Mouse (Mus musculus): ENCODE measurements around the gene Jakmip3. TPM values are rescaled to one million over a fixed set of nuclear protein-coding genes. Genes with fewer than 3 reads are reported as not detected.
A peak's percentile ranks its signal among the peaks of the same experiment; 100 is the strongest.

Gene Jakmip3
- polyA plus RNA-seq (2015; fragmentation: Nextera tagmentation; extraction: Ambion mirVana), result not detected in 2 replicates

GRCm38 (mm10) chr7:138940612-138941461 is at the start of gene Jakmip3:
Jakmip3 (plus strand) TSS chr7:138940730.
- 0 out of 2 replicates have a peak within 1 kb of the TSS, but pooled peaks have one; percentile 15 for H3K4me3 ChIP-seq (replicated peaks)
- 0 out of 2 replicates have a peak, but pooled peaks cover 8% of the 10 kb centered on the region for H3K4me1 ChIP-seq (replicated peaks)
- no peaks in the 10 kb centered on the region for H3K9me3 ChIP-seq (replicated peaks)
- H3K27ac ChIP-seq (replicated peaks), result no peak within 1 kb of the TSS
- WGBS (ENCODE audit: insufficient replicate concordance), result 1% methylated on average over 77 of the region's 78 CpGs
- H3K27me3 ChIP-seq, result peaks cover 73% of the 10 kb centered on the region
- no peak within 1 kb of the TSS for H3K9ac ChIP-seq
- H3K4me2 ChIP-seq, result peak within 1 kb of the TSS; percentile 39
- H3K36me3 ChIP-seq (replicated peaks), result no peaks in the 10 kb centered on the region
- no peak for ATAC-seq (ENCODE audit: insufficient read depth)

- Histone ChIP-seq H3K4me3 (replicated peaks) (no peak overlapping the region), H3K27ac (replicated peaks) (no peak overlapping the region), H3K36me3 (replicated peaks) (peaks cover 32% of the 10 kb centered on the region), H3K4me2 (no peak overlapping the region), H3K4me1 (replicated peaks) (peaks cover 22% of the 10 kb centered on the region; the same call in 1 of the 2 replicates), H3K9me3 (replicated peaks) (no peaks in the 10 kb centered on the region), H3K27me3 (no peaks in the 10 kb centered on the region), H3K9ac (no peak overlapping the region)
- no peak for ATAC-seq (ENCODE audit: insufficient read depth)
- WGBS (ENCODE audit: insufficient replicate concordance), result 50% methylated on average over 2 of the region's 2 CpGs
Measured at GRCm38 (mm10) chr7:138898122-138898521, 42.4 kb upstream of the Jakmip3 start.

- Histone ChIP-seq H3K4me3 (replicated peaks) (no peak overlapping the region), H3K9me3 (replicated peaks) (no peaks in the 10 kb centered on the region), H3K27ac (replicated peaks) (no peak overlapping the region), H3K27me3 (no peaks in the 10 kb centered on the region), H3K36me3 (replicated peaks) (peaks cover 28% of the 10 kb centered on the region), H3K9ac (no peak overlapping the region), H3K4me2 (no peak overlapping the region), H3K4me1 (replicated peaks) (peaks cover 22% of the 10 kb centered on the region; the same call in 1 of the 2 replicates)
- 69% methylated on average over 4 of the region's 4 CpGs for WGBS (ENCODE audit: insufficient replicate concordance)
- ATAC-seq (ENCODE audit: insufficient read depth), result no peak
Measured at GRCm38 (mm10) chr7:138898743-138899142, 41.8 kb upstream of the Jakmip3 start.

GRCm38 (mm10) chr7:138903886-138904435 is 36.6 kb upstream of the Jakmip3 start:
- H3K27ac ChIP-seq (replicated peaks), result peak overlapping the region; percentile 65
- ATAC-seq (ENCODE audit: insufficient read depth), result no peak
- H3K4me3 ChIP-seq (replicated peaks), result no peak overlapping the region
- H3K27me3 ChIP-seq, result no peaks in the 10 kb centered on the region
- H3K36me3 ChIP-seq (replicated peaks), result 0 out of 2 replicates have a peak, but pooled peaks cover 3% of the 10 kb centered on the region
- peak overlapping the region; percentile 19; the same call in 1 of the 2 replicates for H3K4me2 ChIP-seq
- no peak overlapping the region for H3K9ac ChIP-seq
- no peaks in the 10 kb centered on the region for H3K9me3 ChIP-seq (replicated peaks)
- H3K4me1 ChIP-seq (replicated peaks), result peaks cover 57% of the 10 kb centered on the region
- 45% methylated on average over 7 of the region's 7 CpGs for WGBS (ENCODE audit: insufficient replicate concordance)

- Histone ChIP-seq H3K27me3 (no peaks in the 10 kb centered on the region), H3K9me3 (replicated peaks) (no peaks in the 10 kb centered on the region), H3K4me1 (replicated peaks) (peaks cover 71% of the 10 kb centered on the region), H3K27ac (replicated peaks) (peak overlapping the region; percentile 48), H3K4me2 (peak overlapping the region; percentile 55), H3K4me3 (replicated peaks) (peak overlapping the region; percentile 78), H3K36me3 (replicated peaks) (no peaks in the 10 kb centered on the region), H3K9ac (no peak overlapping the region)
- 25% methylated on average over 1 of the region's 1 CpGs for WGBS (ENCODE audit: insufficient replicate concordance)
- ATAC-seq (ENCODE audit: insufficient read depth), result no peak
Measured at GRCm38 (mm10) chr7:138906441-138906840, 34.1 kb upstream of the Jakmip3 start.

GRCm38 (mm10) chr7:138907043-138907442 is 33.5 kb upstream of the Jakmip3 start:
- ATAC-seq (ENCODE audit: insufficient read depth), result peak; percentile 20
- H3K27ac ChIP-seq (replicated peaks), result peak overlapping the region; percentile 48
- H3K9ac ChIP-seq, result no peak overlapping the region
- no peaks in the 10 kb centered on the region for H3K9me3 ChIP-seq (replicated peaks)
- H3K4me1 ChIP-seq (replicated peaks), result peaks cover 70% of the 10 kb centered on the region
- 10% methylated on average over 7 of the region's 7 CpGs for WGBS (ENCODE audit: insufficient replicate concordance)
- peak overlapping the region; percentile 55 for H3K4me2 ChIP-seq
- H3K4me3 ChIP-seq (replicated peaks), result peak overlapping the region; percentile 78
- no peaks in the 10 kb centered on the region for H3K27me3 ChIP-seq
- no peaks in the 10 kb centered on the region for H3K36me3 ChIP-seq (replicated peaks)

- no peaks in the 10 kb centered on the region for H3K36me3 ChIP-seq (replicated peaks)
- no peaks in the 10 kb centered on the region for H3K27me3 ChIP-seq
- H3K27ac ChIP-seq (replicated peaks), result peak overlapping the region; percentile 84
- no peak for ATAC-seq (ENCODE audit: insufficient read depth)
- 73% methylated on average over 5 of the region's 5 CpGs for WGBS (ENCODE audit: insufficient replicate concordance)
- H3K9me3 ChIP-seq (replicated peaks), result no peaks in the 10 kb centered on the region
- peak overlapping the region; percentile 78 for H3K4me3 ChIP-seq (replicated peaks)
- H3K4me1 ChIP-seq (replicated peaks), result peaks cover 63% of the 10 kb centered on the region
- peak overlapping the region; percentile 92; the same call in 1 of the 2 replicates for H3K9ac ChIP-seq
- H3K4me2 ChIP-seq, result peak overlapping the region; percentile 93
Measured at GRCm38 (mm10) chr7:138907976-138908375, 32.6 kb upstream of the Jakmip3 start.

GRCm38 (mm10) chr7:138908768-138909276 is 31.7 kb upstream of the Jakmip3 start:
- peak overlapping the region; percentile 93 for H3K4me2 ChIP-seq
- WGBS (ENCODE audit: insufficient replicate concordance), result 9% methylated on average over 10 of the region's 10 CpGs
- no peaks in the 10 kb centered on the region for H3K27me3 ChIP-seq
- peaks cover 62% of the 10 kb centered on the region for H3K4me1 ChIP-seq (replicated peaks)
- no peaks in the 10 kb centered on the region for H3K9me3 ChIP-seq (replicated peaks)
- H3K27ac ChIP-seq (replicated peaks), result peak overlapping the region; percentile 84
- no peaks in the 10 kb centered on the region for H3K36me3 ChIP-seq (replicated peaks)
- peak overlapping the region; percentile 78 for H3K4me3 ChIP-seq (replicated peaks)
- H3K9ac ChIP-seq, result peak overlapping the region; percentile 92
- peak; percentile 37 for ATAC-seq (ENCODE audit: insufficient read depth)

- peak within 1 kb of the TSS; percentile 87 for H3K27ac ChIP-seq (replicated peaks)
- peaks cover 62% of the 10 kb centered on the region for H3K4me1 ChIP-seq (replicated peaks)
- peak within 1 kb of the TSS; percentile 93 for H3K4me2 ChIP-seq
- ATAC-seq (ENCODE audit: insufficient read depth), result peak; percentile 92
- H3K9ac ChIP-seq, result peak within 1 kb of the TSS; percentile 92
- no peaks in the 10 kb centered on the region for H3K27me3 ChIP-seq
- H3K36me3 ChIP-seq (replicated peaks), result no peaks in the 10 kb centered on the region
- H3K9me3 ChIP-seq (replicated peaks), result no peaks in the 10 kb centered on the region
- H3K4me3 ChIP-seq (replicated peaks), result peak within 1 kb of the TSS; percentile 78
- under 1% methylated on average over 66 of the region's 66 CpGs for WGBS (ENCODE audit: insufficient replicate concordance)
Measured at GRCm38 (mm10) chr7:138909277-138910192, 31.0 kb upstream of the Jakmip3 start, which contains the start of gene Bnip3. Bnip3 (minus strand) TSS chr7:138909519.

- peak overlapping the region; percentile 87 for H3K27ac ChIP-seq (replicated peaks)
Measured at GRCm38 (mm10) chr7:138910193-138910562, 30.4 kb upstream of the Jakmip3 start.

More at GRCm38 (mm10) chr7:138910193-138910562, 30.4 kb upstream of the Jakmip3 start:
- Histone ChIP-seq H3K9ac (peak overlapping the region; percentile 53), H3K27me3 (no peaks in the 10 kb centered on the region), H3K4me2 (peak overlapping the region; percentile 93), H3K9me3 (replicated peaks) (no peaks in the 10 kb centered on the region), H3K36me3 (replicated peaks) (no peaks in the 10 kb centered on the region), H3K4me3 (replicated peaks) (peak overlapping the region; percentile 78), H3K4me1 (replicated peaks) (peaks cover 56% of the 10 kb centered on the region)
- WGBS (ENCODE audit: insufficient replicate concordance), result 23% methylated on average over 7 of the region's 7 CpGs
- no peak for ATAC-seq (ENCODE audit: insufficient read depth)
